Mouse (Mus musculus): Measurements from ENCODE around the gene Cldn2.

Gene Cldn2

GRCm38 (mm10) chrX:139808085-139808484, 7.5 kb downstream of the Cldn2 start:
- DNase-seq: peak; percentile 51 to 53

DNA sequence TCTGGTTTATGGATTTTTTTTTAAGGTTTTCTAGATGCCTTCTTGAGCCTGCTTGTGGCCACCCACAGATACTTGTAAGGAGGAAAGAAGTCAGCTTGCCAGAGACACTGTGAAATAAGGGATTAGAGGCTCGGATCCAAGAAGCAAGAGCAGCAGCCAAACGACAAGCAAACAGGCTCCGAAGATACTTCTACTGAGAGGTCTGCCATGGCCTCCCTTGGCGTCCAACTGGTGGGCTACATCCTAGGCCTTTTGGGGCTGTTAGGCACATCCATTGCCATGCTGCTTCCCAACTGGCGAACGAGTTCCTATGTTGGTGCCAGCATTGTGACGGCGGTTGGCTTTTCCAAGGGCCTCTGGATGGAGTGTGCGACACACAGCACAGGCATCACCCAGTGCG, 7.9 kb downstream of the Cldn2 start:
- peak; percentile 26 to 46 for DNase-seq

DNA sequence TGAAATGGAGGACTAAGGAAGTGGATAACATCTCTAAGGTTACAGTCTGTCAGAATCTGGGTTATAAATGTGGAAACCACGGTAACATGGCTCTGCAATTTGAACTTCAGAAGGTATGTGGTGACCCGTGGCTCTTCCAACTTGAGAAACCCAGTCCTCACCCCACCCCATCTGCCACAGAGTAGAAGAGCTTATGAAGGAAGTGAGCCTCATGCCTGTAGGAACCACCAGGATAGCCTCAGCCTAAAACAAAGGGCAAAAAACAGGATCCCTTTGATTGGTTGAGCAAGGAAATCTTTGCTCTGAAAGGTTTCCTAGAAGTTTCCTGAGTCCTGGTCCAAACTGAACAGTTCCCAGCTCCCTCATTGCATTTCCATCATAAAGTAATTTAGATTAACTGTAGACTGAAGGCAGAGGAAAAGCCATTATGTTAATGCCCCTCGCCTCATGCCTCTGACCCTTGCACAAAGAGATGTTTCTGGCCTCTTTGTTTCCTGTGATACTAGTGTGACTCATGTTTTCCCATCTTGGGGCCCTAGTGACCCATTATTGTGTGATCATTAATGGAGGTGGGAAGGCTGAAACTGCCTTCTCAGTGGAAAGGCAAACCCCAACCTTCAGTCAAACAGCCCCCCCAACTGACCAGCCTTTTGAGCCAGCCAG, 12.1 kb downstream of the Cldn2 start:
- DNase-seq: no peak

GRCm38 (mm10) chrX:139813299-139814002, 12.8 kb downstream of the Cldn2 start:
- DNase-seq: no peak

DNA sequence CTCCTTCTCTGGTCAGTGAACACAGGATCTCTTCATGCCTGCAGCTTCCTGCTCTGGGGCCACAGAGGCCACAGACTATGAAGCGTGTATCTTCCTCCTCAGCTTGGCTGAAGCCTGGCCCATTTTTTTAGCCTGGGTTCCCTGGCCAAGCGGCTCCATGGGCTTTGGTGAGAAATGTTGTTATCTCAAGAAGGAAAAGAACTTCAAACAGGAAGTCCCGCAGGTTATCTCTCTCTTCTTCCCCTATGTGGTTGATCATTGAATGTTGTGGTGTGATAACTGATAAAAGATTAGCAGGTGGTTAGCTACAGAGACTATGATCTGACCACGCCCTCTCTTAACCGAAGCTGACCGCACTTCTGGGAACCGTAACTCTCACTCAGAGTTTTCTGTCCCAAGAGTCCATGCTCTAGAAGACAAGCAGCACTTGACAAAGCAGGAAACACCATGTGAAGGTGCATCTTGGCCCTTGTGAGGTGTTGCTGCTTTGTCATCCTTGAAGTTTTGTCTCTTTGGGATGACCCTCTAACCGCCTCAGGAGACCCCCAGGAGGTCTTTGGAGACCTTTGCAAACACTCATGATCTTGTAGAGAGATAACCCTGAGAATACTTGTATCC, 13.5 kb downstream of the Cldn2 start:
- no peak for DNase-seq

DNA sequence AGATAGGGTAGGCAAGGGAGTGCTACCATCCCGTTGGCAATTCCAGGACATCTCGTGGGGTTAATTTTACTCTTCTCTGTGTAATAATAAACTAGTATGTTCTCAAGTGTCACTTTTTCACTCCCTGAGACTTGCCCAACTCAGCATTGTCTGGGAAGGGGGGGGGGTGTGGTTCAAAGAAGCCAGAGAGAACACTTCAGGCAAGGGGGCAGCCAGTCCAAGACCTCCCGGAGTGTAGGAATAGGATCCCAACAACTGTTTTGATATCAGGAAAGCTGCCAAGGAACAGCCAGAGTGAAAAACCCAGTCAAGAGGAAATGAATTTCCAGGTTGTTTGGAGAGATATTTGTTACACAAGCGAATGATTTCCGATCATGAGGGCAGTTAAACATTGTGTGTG, 14.6 kb downstream of the Cldn2 start:
- DNase-seq: no peak

DNA sequence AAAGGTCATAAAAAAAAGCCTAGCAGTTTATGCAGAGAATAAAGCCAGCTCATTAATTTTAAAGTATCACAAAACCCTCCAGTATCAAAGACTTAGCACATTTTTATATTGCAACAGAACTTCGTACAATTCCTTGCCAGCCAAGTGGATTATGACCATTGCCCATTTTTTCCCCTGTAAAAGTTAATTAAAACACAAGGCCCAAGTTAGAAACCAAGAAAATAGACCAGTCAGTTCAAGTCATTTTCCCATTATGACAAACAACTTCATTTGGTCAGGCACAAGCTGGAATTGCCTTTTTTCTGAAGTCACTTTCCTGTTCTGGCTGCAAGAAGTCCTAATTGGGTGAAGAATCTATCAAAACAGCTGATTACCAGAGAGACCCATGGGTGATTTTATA, 24.8 kb downstream of the Cldn2 start:
- no peak for DNase-seq

DNA sequence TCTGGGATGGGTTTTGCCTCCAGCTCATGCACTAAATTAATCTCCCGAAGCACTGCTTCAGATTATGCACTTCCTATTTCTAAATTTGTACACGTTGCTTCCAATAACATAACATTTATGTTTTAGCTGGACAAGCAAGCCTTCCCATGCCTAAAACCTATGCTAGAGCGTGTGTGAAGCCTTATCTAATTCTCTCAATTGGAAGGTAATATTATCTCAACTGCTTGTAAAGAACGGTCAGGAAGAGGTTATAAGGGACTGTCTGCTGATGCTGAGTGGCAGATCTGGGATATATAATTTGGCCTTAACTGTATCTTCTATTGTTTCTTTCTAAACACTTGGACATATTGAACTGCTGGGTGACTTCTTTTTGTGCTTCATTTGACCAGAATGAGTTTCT, 26.3 kb downstream of the Cldn2 start:
- no peak for DNase-seq

GRCm38 (mm10) chrX:139828363-139829092, 27.9 kb downstream of the Cldn2 start:
- DNase-seq: no peak

- DNase-seq: peak; percentile 42 to 58
Observed at GRCm38 (mm10) chrX:139832464-139832863, 31.8 kb downstream of the Cldn2 start.

- DNase-seq: no peak
Observed at GRCm38 (mm10) chrX:139839057-139839456, 38.4 kb downstream of the Cldn2 start.

DNA sequence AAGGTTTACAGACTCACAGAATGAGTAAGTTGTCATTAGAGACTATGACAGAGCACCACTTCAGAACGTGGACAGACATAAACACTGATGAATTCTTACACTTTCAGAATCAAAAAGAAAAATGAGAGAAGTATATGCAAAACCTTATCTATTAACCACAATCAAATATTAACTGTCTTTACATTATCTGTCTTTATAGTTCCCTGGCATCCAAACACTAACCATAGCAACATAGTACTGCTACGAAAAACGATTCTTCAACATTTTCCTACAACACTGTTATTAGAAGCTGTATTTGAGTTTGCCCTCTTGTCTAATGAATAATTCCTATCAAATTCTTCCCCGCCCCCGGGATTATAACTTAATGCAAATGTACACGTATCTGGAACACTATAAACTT, 40.5 kb downstream of the Cldn2 start:
- DNase-seq: no peak

DNA sequence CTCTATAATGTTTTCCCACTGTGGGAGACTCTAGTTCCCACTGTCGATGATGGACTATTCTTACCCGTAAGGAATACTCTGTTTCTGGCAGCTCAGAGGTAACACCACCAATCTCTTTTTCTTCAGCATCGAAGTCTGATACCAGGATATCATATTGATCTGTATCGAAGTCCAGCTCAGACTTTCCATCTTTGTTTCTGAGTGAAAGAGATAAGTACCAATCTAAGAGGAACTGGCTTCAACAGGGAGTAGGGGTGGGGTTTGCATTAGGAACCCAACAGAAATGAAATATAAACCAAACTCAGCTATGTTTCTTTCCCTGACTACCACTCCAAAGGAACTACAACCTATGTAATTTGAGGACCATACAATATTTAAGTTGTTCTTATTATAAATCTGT, 54.2 kb downstream of the Cldn2 start:
- DNase-seq: no peak

- DNase-seq: no peak
Observed at GRCm38 (mm10) chrX:139859402-139859801, 58.8 kb downstream of the Cldn2 start.

Data from cerebellum, postnatal 36 days (tissue).